Mouse (Mus musculus) liver, adult 2 months (tissue): ENCODE measurements around the gene Plcl2. TPM values are rescaled to one million over a fixed set of nuclear protein-coding genes. Genes with fewer than 3 reads are reported as not detected.

Source experiments
- DNase-seq: peaks from one replicate; pipeline ENCODE4 v3.0.0-alpha.2; 2011; ENCODE audit warnings: low read depth, low spot score; ENCODE audit errors: extremely low read depth
- H3K27ac ChIP-seq: fragments of 200-500 bp; replicated peaks from 2 replicates; pipeline ENCODE4 v1.5.1; 2012; ENCODE audit warnings: low read depth, mild to moderate bottlenecking, control low read depth, inconsistent platforms, low read length; ENCODE audit not compliant: insufficient read depth
- H3K27me3 ChIP-seq: fragments of 200-500 bp; 2 replicates; pipeline ENCODE4 v1.6.1; 2012; ENCODE audit warnings: mild to moderate bottlenecking, moderate library complexity, low read length, inconsistent platforms; ENCODE audit not compliant: control insufficient read depth, insufficient read depth
- H3K36me3 ChIP-seq: fragments of 200-500 bp; 2 replicates; pipeline ENCODE4 v1.6.1; 2012; ENCODE audit warnings: low read length, inconsistent platforms; ENCODE audit not compliant: control insufficient read depth, insufficient read depth
- H3K4me1 ChIP-seq: fragments of 200-500 bp; 2 replicates; pipeline ENCODE4 v1.6.1; 2011; ENCODE audit warnings: low read length; ENCODE audit not compliant: control insufficient read depth, insufficient read depth
- H3K4me3 ChIP-seq: fragments of 200-500 bp; 2 replicates; pipeline ENCODE4 v1.5.1; 2011; ENCODE audit warnings: low read depth, mild to moderate bottlenecking, control low read depth, low read length, moderate library complexity; ENCODE audit not compliant: insufficient read depth
- H3K79me2 ChIP-seq: fragments of 200-500 bp; 2 replicates; pipeline ENCODE4 v1.6.1; 2012; ENCODE audit warnings: inconsistent platforms, mild to moderate bottlenecking, low read length, moderate library complexity; ENCODE audit not compliant: control insufficient read depth, insufficient read depth
- H3K9ac ChIP-seq: fragments of 200-500 bp; 2 replicates; pipeline ENCODE4 v1.6.1; 2012; ENCODE audit warnings: low read depth, mild to moderate bottlenecking, control low read depth, inconsistent platforms, low read length
- CTCF ChIP-seq: fragments of 200-500 bp; IDR thresholded peaks from 2 replicates; pipeline ENCODE4 v1.5.1; 2011; ENCODE audit warnings: low read depth, low read length, control low read depth
- POLR2A ChIP-seq: fragments of 200-500 bp; IDR thresholded peaks from 2 replicates; pipeline ENCODE4 v1.6.1; 2011; ENCODE audit warnings: low read length, control low read depth; ENCODE audit not compliant: insufficient read depth; ENCODE audit errors: extremely low read depth
- WGBS: fragments of 180-500 bp; shearing (Covaris S2); methylation state at CpG from one replicate; pipeline ENCODE4 v1.1.7; 2018; 5-methylcytosine and 5-hydroxymethylcytosine counted together
- polyA plus RNA-seq: library from polyadenylated mRNA; depleted of rRNA; stranded (reverse); fragments of >200 nt; gene quantifications from 2 replicates; pipeline ENCODE4 v1.2.3, GENCODE M21; 2012
- total RNA-seq: library from RNA; depleted of rRNA; stranded (reverse); fragments of >200 nt; gene quantifications from 2 replicates; pipeline ENCODE4 v1.2.3, GENCODE M21; 2014

Plcl2 gene
- total and polyA plus RNA-seq, 2 experiments, result 4.2 to 12.4 TPM

- Histone ChIP-seq H3K79me2 (no peaks in the 10 kb centered on the region), H3K36me3 (peaks cover 2% of the 10 kb centered on the region; the same call in 1 of the 2 replicates), H3K27me3 (no peaks in the 10 kb centered on the region), H3K4me1 (no peaks in the 10 kb centered on the region), H3K4me3 (no peak overlapping the region), H3K27ac (no peak overlapping the region), H3K9ac (no peak overlapping the region)
- DNase-seq, result no peak
- TF ChIP-seq CTCF, result no peak
- no peak for TF ChIP-seq POLR2A
- 95% methylated on average over 4 of the region's 4 CpGs for WGBS
Measured at GRCm38 (mm10) chr17:50668681-50669208, 159.5 kb downstream of the Plcl2 start.

DNA sequence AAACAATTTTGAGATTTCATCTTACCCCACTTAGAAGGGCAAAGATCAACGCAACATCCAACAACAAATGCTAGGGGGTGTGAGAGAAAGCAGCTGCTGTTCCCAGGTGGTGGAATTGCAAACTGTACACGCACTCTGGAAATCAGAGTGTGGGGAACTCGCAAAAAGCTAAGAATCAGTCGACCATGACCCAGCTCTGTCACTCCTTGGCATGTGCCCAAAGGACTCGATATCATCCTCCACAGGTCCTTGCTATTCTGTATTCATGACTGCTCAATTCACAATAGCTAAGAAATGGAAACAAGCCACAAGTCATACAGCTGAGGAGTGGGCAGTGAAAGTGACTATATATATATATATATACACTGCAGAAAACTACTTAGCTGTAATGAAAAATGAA, 162.2 kb downstream of the Plcl2 start:
- DNase-seq, result no peak
- Histone ChIP-seq H3K27me3 (no peaks in the 10 kb centered on the region), H3K27ac (no peak overlapping the region), H3K79me2 (no peaks in the 10 kb centered on the region), H3K9ac (no peak overlapping the region), H3K4me3 (no peak overlapping the region), H3K36me3 (peaks cover 2% of the 10 kb centered on the region; the same call in 1 of the 2 replicates), H3K4me1 (no peaks in the 10 kb centered on the region)
- 87% methylated on average over 5 of the region's 5 CpGs for WGBS
- TF ChIP-seq CTCF (no peak), POLR2A (no peak)

DNA sequence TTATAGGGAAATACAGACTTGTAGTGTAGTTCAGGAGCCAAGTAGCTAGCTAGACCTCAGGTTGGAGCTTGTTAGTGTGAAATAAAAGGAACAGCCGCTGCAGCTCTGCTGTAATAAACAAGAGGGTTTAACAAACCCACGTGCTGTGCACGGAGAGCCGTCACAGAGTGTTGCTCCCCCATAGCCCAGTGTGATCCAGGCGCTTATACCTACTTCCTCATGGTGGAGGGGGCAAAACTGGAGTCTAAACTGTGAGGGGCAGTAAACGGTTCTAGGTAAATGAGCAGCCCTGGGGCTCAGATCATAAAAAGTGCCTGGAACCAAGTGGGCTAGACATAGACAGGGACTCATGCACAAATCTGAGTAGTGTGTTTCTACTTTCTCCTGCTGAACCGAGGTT, 165.4 kb downstream of the Plcl2 start:
- H3K4me3 ChIP-seq, result no peak overlapping the region
- no peak overlapping the region for H3K9ac ChIP-seq
- DNase-seq, result no peak
- no peaks in the 10 kb centered on the region for H3K4me1 ChIP-seq
- peaks cover 2% of the 10 kb centered on the region; the same call in 1 of the 2 replicates for H3K36me3 ChIP-seq
- no peaks in the 10 kb centered on the region for H3K79me2 ChIP-seq
- TF ChIP-seq CTCF (no peak), POLR2A (no peak)
- H3K27ac ChIP-seq, result no peak overlapping the region; the same call in 1 of the 2 replicates
- WGBS, result 90% methylated on average over 7 of the region's 7 CpGs
- H3K27me3 ChIP-seq, result no peaks in the 10 kb centered on the region

DNA sequence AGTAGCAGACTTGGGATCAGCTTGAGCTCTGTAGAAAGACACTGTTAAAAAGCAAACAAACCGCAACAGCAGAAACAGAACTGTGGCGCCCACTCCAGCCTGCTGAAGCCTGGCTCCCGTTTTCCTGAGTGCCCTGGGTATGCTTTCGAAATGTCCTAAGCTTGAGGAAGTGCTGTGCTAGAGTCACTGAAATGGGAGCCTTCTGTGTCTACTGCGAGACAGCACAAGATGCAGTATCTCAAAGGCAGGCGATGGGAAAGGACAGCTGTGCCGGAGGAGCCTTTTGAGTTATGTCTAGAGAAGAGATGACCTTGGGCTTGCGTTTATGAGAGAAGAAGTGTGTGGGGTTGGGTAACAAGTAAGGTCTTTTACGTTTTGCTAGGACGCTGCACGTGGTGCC, 166.0 kb downstream of the Plcl2 start:
- no peak for DNase-seq
- 0 out of 2 replicates have a peak, but pooled peaks cover 2% of the 10 kb centered on the region for H3K36me3 ChIP-seq
- no peak overlapping the region for H3K4me3 ChIP-seq
- 87% methylated on average over 11 of the region's 11 CpGs for WGBS
- no peak overlapping the region for H3K9ac ChIP-seq
- no peaks in the 10 kb centered on the region for H3K27me3 ChIP-seq
- H3K4me1 ChIP-seq, result no peaks in the 10 kb centered on the region
- TF ChIP-seq POLR2A (no peak), CTCF (no peak)
- no peak overlapping the region for H3K27ac ChIP-seq
- H3K79me2 ChIP-seq, result no peaks in the 10 kb centered on the region

DNA sequence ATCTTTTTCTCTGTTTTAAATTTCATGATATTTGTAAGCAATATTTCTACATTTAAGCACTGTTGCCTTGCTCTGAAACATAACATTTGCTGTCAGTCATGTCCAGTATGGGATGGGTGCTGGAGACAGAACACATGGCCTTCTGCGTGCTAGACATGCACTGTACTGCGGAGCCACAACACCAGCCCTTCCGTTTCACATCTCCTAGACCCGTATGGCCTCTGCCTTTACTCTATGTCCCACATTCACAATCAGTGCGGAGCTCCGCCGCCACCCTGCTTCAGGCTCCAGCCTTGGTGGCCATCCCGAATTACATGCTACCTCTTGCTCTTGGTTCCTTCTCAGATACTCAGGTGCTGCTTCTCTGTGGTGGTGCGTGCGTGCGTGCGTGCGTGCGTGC, 168.1 kb downstream of the Plcl2 start:
- H3K9ac ChIP-seq, result no peak overlapping the region
- no peaks in the 10 kb centered on the region for H3K79me2 ChIP-seq
- no peak for TF ChIP-seq CTCF
- no peak for TF ChIP-seq POLR2A
- DNase-seq, result no peak
- H3K27me3 ChIP-seq, result no peaks in the 10 kb centered on the region
- H3K27ac ChIP-seq, result no peak overlapping the region
- no peak overlapping the region for H3K4me3 ChIP-seq
- 0 out of 2 replicates have a peak, but pooled peaks cover 2% of the 10 kb centered on the region for H3K36me3 ChIP-seq
- no peaks in the 10 kb centered on the region for H3K4me1 ChIP-seq
- 94% methylated on average over 14 of the region's 14 CpGs for WGBS

DNA sequence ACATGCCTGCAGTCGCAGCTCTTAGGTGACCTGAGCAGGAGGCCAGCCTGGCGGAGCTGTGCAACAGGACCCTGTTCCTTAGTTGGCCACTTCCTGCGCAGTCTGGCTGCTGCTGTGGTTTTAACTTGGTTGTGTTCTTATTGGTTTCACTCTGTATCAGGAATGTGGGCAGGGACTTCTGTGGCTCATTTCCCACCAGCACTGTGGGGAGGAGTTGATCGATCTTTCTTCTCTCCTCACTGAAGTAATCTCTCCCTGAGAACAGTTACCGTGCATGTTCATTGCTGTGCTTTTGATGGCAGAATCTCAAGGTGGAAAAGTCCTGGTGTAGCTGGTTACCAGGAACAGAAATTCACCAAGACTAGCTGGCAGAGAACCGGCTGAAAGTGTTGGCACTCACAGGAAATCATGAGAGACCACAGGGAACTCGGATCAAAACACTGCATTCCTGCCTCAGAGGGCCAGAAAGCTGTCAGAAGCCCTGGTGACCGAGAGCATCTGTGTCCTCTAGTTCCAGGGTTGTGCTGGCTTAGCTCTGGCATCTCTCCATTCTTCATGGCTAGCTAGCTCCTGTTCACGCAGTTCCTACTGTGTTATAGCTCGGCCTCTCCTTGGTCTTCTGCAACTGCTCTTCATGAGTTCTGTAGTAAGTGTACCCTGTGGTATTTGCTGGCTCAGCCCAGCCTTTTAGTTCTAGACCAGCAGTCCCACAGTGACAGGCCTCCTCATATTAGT, 168.9 kb downstream of the Plcl2 start:
- no peak overlapping the region for H3K4me3 ChIP-seq
- H3K9ac ChIP-seq, result no peak overlapping the region
- peak overlapping the region; percentile 59 for H3K27ac ChIP-seq
- H3K27me3 ChIP-seq, result no peaks in the 10 kb centered on the region
- H3K4me1 ChIP-seq, result no peaks in the 10 kb centered on the region
- no peaks in the 10 kb centered on the region for H3K36me3 ChIP-seq
- TF ChIP-seq CTCF (no peak), POLR2A (no peak)
- DNase-seq, result peak; percentile 82
- H3K79me2 ChIP-seq, result no peaks in the 10 kb centered on the region
- WGBS, result 64% methylated on average over 10 of the region's 10 CpGs
